10 mouse cellular contexts compared by ENCODE assay signal in the genomic region with DNA sequence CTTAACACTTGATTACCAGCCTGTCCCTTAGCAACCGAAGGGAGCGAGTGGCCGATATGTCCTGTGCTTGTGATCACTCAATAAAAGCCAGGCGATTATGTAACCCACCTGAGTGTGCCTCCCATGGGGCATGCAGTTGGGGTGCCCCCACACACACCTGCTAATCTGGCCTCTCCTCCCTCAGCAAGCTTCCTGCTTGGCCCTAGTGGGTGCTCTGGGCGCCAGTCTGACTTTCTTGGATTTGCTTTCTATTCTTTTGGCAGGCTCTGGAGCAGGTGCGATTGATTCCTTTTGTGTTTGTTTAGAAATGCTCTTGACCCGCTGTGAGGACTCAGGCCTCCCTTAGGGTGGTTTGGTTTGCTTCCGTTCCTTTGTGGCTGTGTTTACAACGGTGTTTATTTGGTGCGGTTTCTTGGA.
DNase-seq lines count a peak whose midpoint lies in the region; TF ChIP-seq lines count a peak whose summit lies in the region.
"Had no signal": no experiment of that assay in that cellular context is flagged by ENCODE, and none has a peak within 500 bp of the region (broad histone marks: within the 10 kb centered on the region; RNA-seq: fewer than 3 reads in every experiment).

No protein-coding gene starts in this region.

- H3K79me2 ChIP-seq in liver, adult 2 months (ENCODE audit: control insufficient read depth, insufficient read depth, low read length), result no peaks in the 10 kb centered on the region

- H3K36me3 ChIP-seq in liver, adult 2 months (ENCODE audit: control insufficient read depth, insufficient read depth, low read length), result no peaks in the 10 kb centered on the region
- H3K36me3 ChIP-seq: embryonic facial prominence, embryonic 10.5 days; neural tube, embryonic 15.5 days had no signal

- 0 out of 2 replicates have a peak, but pooled peaks have one; percentile 13 for TF ChIP-seq CTCF in liver, adult 2 months (IDR thresholded peaks at IDR 0.05; ENCODE audit: low read depth, low read length)

- peak overlapping the region; percentile 11; the same call in 1 of the 2 replicates for H3K9ac ChIP-seq in liver, adult 2 months (ENCODE audit: low read depth, low read length)
- H3K9ac ChIP-seq: neural tube, embryonic 15.5 days had no signal

- DNase-seq in liver, adult 2 months (ENCODE audit: extremely low read depth, low read depth, low spot score), result peak; percentile 84
- no peak for DNase-seq in liver
- peak; percentile 31 to 53 for DNase-seq in cerebellum, adult 18-20 months
- DNase-seq in heart, adult 9 months (ENCODE audit: low spot score in 2 of 2), result peak; percentile 56 to 73
- peak; percentile 44 for DNase-seq in lung, postnatal 14 days
- DNase-seq in ovary, postnatal 10 days (ENCODE audit: low spot score), result no peak
- no peak for DNase-seq in left cerebral cortex, adult 8-10 months (ENCODE audit: low spot score in 2 of 2)
- DNase-seq: thymus, postnatal 36 days had no signal

- H3K4me3 ChIP-seq in liver, adult 2 months (ENCODE audit: insufficient read depth, low read depth, low read length), result no peak overlapping the region
- H3K4me3 ChIP-seq: embryonic facial prominence, embryonic 10.5 days; neural tube, embryonic 15.5 days had no signal

- H3K4me1 ChIP-seq in liver, adult 2 months (ENCODE audit: control insufficient read depth, insufficient read depth, low read length), result peaks cover 16% of the 10 kb centered on the region

- no peak for TF ChIP-seq POLR2A in liver, adult 2 months (IDR thresholded peaks at IDR 0.05; ENCODE audit: extremely low read depth, insufficient read depth, low read length)

- 17% methylated on average over 10 of the region's 10 CpGs for WGBS in liver, adult 2 months

- H3K27ac ChIP-seq in liver, adult 2 months (replicated peaks; ENCODE audit: insufficient read depth, low read depth, low read length), result peak overlapping the region; percentile 96
- H3K27ac ChIP-seq: embryonic facial prominence, embryonic 10.5 days; neural tube, embryonic 15.5 days had no signal

- H3K27me3 ChIP-seq in liver, adult 2 months (ENCODE audit: control insufficient read depth, insufficient read depth, low read length), result no peaks in the 10 kb centered on the region
- H3K27me3 ChIP-seq: neural tube, embryonic 15.5 days had no signal

Comparison
In these comparisons a context has a peak if more than half of its experiments do, and no peak if none do; other contexts are left out.
1. DNase-seq: peak in liver, adult 2 months (single experiment), cerebellum, adult 18-20 months (2 of 2), heart, adult 9 months (2 of 2) and lung, postnatal 14 days (single experiment); none in liver (single experiment), ovary, postnatal 10 days (single experiment) and left cerebral cortex, adult 8-10 months (0 of 2).